Mouse (Mus musculus): Measurements from ENCODE around the gene Tubgcp6.
A peak's percentile ranks its signal among the peaks of the same experiment; 100 is the strongest.

DNA sequence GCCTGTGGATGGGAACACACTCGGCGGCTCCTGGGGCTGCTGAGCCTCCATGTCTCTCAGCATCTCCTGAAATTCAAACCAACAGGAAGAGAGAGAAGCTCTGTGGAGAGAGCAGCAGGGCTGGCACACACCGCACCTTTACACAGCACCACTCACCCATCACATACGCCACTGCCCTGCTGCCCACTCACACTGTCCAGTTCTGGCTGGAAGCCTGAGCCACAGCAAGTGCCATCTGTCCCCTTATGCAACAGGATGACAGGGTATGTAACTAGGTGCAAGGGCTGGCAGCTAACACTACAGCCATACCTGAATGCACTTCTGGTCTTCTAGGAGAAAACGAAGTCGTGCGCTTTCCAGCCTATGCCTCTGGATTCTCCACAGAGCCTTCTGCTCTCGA is 18.5 kb downstream of the Tubgcp6 start:
- no peak for TF ChIP-seq CTCF (IDR thresholded peaks at IDR 0.05; ENCODE audit: borderline replicate concordance, insufficient read depth, low read depth, low read length)
- TF ChIP-seq POLR2A (IDR thresholded peaks at IDR 0.05; ENCODE audit: borderline replicate concordance, insufficient read depth, low read length), result 0 out of 2 replicates have a peak, but pooled peaks have one; percentile 20

Data from cerebellum, adult 2 months (tissue).